Mouse (Mus musculus): ENCODE measurements around the gene C1galt1. TPM values are rescaled to one million over a fixed set of nuclear protein-coding genes. Genes with fewer than 3 reads are reported as not detected.
A peak's percentile ranks its signal among the peaks of the same experiment; 100 is the strongest.

C1galt1 gene
- polyA plus RNA-seq, 1 experiment from 2014 or later, result 7.1 TPM

- ATAC-seq (ENCODE audit: insufficient read depth, low FRiP score, low read depth), result no peak
- Histone ChIP-seq H3K36me3 (no peaks in the 10 kb centered on the region), H3K4me1 (no peaks in the 10 kb centered on the region), H3K4me3 (replicated peaks) (no peak overlapping the region), H3K27me3 (replicated peaks) (no peaks in the 10 kb centered on the region), H3K9me3 (no peaks in the 10 kb centered on the region), H3K4me2 (no peak overlapping the region), H3K9ac (no peak overlapping the region), H3K27ac (no peak overlapping the region)
- 86% methylated on average over 4 of the region's 4 CpGs for WGBS
Measured at GRCm38 (mm10) chr6:7863354-7863753, 18.7 kb downstream of the C1galt1 start.

GRCm38 (mm10) chr6:7876836-7877235 is 32.2 kb downstream of the C1galt1 start:
- WGBS, result 89% methylated on average over 5 of the region's 5 CpGs
- Histone ChIP-seq H3K4me1 (no peaks in the 10 kb centered on the region), H3K36me3 (no peaks in the 10 kb centered on the region), H3K4me2 (no peak overlapping the region), H3K9me3 (no peaks in the 10 kb centered on the region), H3K4me3 (replicated peaks) (no peak overlapping the region), H3K27me3 (replicated peaks) (no peaks in the 10 kb centered on the region), H3K27ac (no peak overlapping the region), H3K9ac (no peak overlapping the region)
- no peak for ATAC-seq (ENCODE audit: insufficient read depth, low FRiP score, low read depth)

- no peaks in the 10 kb centered on the region for H3K4me1 ChIP-seq
Measured at GRCm38 (mm10) chr6:7881595-7882128, 37.0 kb downstream of the C1galt1 start.

GRCm38 (mm10) chr6:7882520-7882919 is 37.9 kb downstream of the C1galt1 start:
- H3K27me3 ChIP-seq (replicated peaks), result no peaks in the 10 kb centered on the region
- no peak overlapping the region for H3K27ac ChIP-seq
- H3K9me3 ChIP-seq, result no peaks in the 10 kb centered on the region
- H3K4me1 ChIP-seq, result no peaks in the 10 kb centered on the region
- no peaks in the 10 kb centered on the region for H3K36me3 ChIP-seq
- no peak overlapping the region for H3K4me3 ChIP-seq (replicated peaks)
- 62% methylated on average over 13 of the region's 13 CpGs for WGBS
- no peak for ATAC-seq (ENCODE audit: insufficient read depth, low FRiP score, low read depth)
- no peak overlapping the region for H3K4me2 ChIP-seq
- H3K9ac ChIP-seq, result no peak overlapping the region

More at GRCm38 (mm10) chr6:7881595-7882128, 37.0 kb downstream of the C1galt1 start:
- Histone ChIP-seq H3K9ac (no peak overlapping the region), H3K4me2 (no peak overlapping the region), H3K4me3 (replicated peaks) (no peak overlapping the region), H3K27me3 (replicated peaks) (no peaks in the 10 kb centered on the region), H3K27ac (no peak overlapping the region), H3K36me3 (no peaks in the 10 kb centered on the region), H3K9me3 (no peaks in the 10 kb centered on the region)
- no peak for ATAC-seq (ENCODE audit: insufficient read depth, low FRiP score, low read depth)
- 71% methylated on average over 1 of the region's 1 CpGs for WGBS

DNA sequence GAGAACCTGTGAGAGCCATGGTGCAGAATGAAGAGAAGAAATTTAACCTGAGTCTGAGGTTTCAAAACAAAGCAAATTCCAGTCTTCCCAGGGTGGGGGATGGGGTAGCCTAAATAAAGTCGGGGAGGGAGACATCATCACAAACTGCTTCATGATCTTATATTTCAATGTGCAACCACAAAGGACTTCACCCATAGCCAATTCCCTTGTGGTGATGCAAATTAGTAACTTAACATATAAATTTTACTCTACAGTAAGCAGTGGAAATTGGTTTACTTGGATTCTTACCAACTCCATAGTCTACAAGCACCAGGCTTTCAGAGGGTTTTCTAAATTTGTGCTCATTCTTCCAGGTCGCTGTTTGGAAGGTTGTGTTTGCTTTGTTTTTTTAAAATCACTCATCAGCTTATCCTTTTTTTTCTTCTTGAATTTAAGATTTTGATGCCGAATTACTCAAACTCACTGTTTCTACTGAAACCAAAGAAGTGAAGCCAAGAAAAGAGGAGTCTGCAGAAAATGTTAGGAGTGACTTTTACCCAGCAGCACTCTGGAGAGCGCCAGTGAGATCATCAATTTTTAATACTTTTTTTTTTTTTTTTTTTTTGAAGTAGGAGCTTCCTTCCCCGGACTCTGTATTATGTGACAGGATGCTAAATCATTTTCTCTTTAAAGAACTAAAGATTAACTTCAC is 41.5 kb downstream of the C1galt1 start:
- H3K9ac ChIP-seq, result no peak overlapping the region
- H3K9me3 ChIP-seq, result no peaks in the 10 kb centered on the region
- no peak overlapping the region for H3K27ac ChIP-seq
- WGBS, result 54% methylated on average over 5 of the region's 5 CpGs
- H3K4me3 ChIP-seq (replicated peaks), result no peak overlapping the region
- no peak overlapping the region for H3K4me2 ChIP-seq
- no peaks in the 10 kb centered on the region for H3K4me1 ChIP-seq
- H3K36me3 ChIP-seq, result no peaks in the 10 kb centered on the region
- no peak for ATAC-seq (ENCODE audit: insufficient read depth, low FRiP score, low read depth)
- H3K27me3 ChIP-seq (replicated peaks), result no peaks in the 10 kb centered on the region

DNA sequence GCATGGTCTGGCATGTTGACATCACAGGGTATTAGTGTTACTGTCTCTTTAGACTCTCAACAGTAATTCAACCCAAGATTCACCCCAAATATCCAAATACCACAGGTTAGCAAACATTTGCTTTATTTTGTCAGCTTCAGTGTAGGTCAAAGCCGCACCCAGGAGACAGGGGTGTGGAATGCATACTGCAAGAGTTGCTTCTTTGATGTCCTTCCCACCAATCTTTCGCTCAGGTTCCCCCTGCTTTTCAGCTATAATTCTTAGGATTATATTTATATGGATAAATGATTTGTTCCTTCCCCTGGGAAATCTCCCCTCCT is 42.0 kb downstream of the C1galt1 start:
- H3K36me3 ChIP-seq, result no peaks in the 10 kb centered on the region
- H3K9ac ChIP-seq, result no peak overlapping the region
- H3K27me3 ChIP-seq (replicated peaks), result no peaks in the 10 kb centered on the region
- H3K9me3 ChIP-seq, result no peaks in the 10 kb centered on the region
- H3K27ac ChIP-seq, result no peak overlapping the region
- 48% methylated on average over 2 of the region's 2 CpGs for WGBS
- no peaks in the 10 kb centered on the region for H3K4me1 ChIP-seq
- ATAC-seq (ENCODE audit: insufficient read depth, low FRiP score, low read depth), result peak; percentile 50; the same call in 1 of the 2 replicates
- no peak overlapping the region for H3K4me3 ChIP-seq (replicated peaks)
- H3K4me2 ChIP-seq, result no peak overlapping the region

DNA sequence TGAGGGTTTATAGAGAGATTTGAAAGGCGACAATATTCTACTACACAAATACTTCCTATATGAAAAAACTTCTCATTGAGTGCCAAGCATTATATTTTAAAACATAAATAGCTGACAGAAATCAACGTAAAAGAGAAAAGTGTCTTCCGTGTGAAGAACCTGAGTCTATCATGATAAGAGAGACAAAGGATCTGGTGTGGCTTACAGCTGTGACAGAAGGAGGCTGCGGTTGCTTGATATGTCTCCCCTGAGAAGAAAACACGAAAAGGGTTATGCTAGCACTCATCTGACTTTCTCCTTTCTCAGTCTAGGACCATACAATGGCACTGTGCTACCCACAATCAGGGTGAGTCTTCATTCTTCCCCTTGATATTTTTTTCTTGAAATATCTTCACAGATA is 51.7 kb downstream of the C1galt1 start:
- Histone ChIP-seq H3K4me2 (no peak overlapping the region), H3K9me3 (no peaks in the 10 kb centered on the region), H3K4me1 (no peaks in the 10 kb centered on the region), H3K27me3 (replicated peaks) (no peaks in the 10 kb centered on the region), H3K27ac (no peak overlapping the region), H3K4me3 (replicated peaks) (no peak overlapping the region), H3K9ac (no peak overlapping the region), H3K36me3 (no peaks in the 10 kb centered on the region)
- ATAC-seq (ENCODE audit: insufficient read depth, low FRiP score, low read depth), result no peak
- 81% methylated on average over 5 of the region's 5 CpGs for WGBS

GRCm38 (mm10) chr6:7912015-7912414 is 67.4 kb downstream of the C1galt1 start:
- Histone ChIP-seq H3K27me3 (replicated peaks) (no peaks in the 10 kb centered on the region), H3K4me1 (no peaks in the 10 kb centered on the region), H3K4me3 (replicated peaks) (no peak overlapping the region), H3K27ac (no peak overlapping the region), H3K9ac (no peak overlapping the region), H3K36me3 (no peaks in the 10 kb centered on the region), H3K9me3 (no peaks in the 10 kb centered on the region), H3K4me2 (no peak overlapping the region)
- WGBS, result 77% methylated on average over 2 of the region's 2 CpGs
- no peak for ATAC-seq (ENCODE audit: insufficient read depth, low FRiP score, low read depth)

Other genes starting within 250 kb of the C1galt1 start
- gene Asns, start 151.6 kb upstream of the C1galt1 start, polyA plus RNA-seq (2015; fragmentation: Nextera tagmentation; extraction: Ambion mirVana), result 160 and 168 TPM in 2 replicates